Mouse (Mus musculus) 416B (cell line): Measurements from ENCODE around the gene Ntm.

Experiments
- DNase-seq: peaks from one replicate; pipeline ENCODE4 v3.0.0; 2011; ENCODE audit warnings: low read depth

Gene Ntm

GRCm38 (mm10) chr9:29236752-29237151 is 726.2 kb downstream of the Ntm start:
- DNase-seq = no peak

DNA sequence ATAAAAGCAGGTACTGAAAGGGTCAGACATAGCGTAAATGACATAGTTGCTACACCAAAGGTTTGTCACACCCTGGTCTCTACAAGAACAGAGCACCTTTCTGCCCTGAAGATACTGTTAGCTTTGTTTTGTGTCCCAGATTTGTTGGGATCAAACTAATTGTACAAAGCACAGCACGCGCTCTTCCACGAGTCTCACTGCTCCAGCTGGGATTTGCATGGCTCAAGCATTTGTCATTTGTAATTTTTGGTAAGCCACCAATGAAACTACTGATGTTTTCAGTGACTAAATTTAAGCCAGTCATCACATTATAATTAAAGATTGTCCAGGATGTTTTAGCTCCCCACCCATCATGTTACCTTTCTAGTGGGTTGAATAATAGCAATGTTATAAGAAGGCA is 735.2 kb downstream of the Ntm start:
- no peak for DNase-seq

GRCm38 (mm10) chr9:29222915-29223545 is 739.9 kb downstream of the Ntm start:
- DNase-seq = no peak

GRCm38 (mm10) chr9:29220941-29221615 is 741.9 kb downstream of the Ntm start:
- DNase-seq = no peak

GRCm38 (mm10) chr9:29220493-29220892 is 742.4 kb downstream of the Ntm start:
- no peak for DNase-seq

DNA sequence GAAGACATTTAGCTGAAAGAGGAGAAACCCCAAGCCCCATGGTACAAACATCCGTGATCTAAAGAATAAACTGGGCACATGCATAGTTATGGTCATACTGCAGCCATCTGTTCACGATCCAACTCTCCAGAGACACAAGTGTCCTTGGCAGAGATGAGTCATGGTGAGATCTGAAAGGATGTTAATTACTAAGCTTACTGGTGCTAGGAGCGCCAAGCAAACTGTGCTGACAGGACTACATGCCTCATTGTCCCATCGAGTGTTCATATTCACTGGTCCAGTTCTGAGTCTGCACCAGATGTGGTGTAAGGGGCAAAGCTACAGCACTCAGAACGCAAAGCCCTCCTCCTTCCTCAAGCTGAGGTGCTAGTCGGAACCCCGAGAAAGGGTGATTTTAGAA is 745.0 kb downstream of the Ntm start:
- no peak for DNase-seq

DNA sequence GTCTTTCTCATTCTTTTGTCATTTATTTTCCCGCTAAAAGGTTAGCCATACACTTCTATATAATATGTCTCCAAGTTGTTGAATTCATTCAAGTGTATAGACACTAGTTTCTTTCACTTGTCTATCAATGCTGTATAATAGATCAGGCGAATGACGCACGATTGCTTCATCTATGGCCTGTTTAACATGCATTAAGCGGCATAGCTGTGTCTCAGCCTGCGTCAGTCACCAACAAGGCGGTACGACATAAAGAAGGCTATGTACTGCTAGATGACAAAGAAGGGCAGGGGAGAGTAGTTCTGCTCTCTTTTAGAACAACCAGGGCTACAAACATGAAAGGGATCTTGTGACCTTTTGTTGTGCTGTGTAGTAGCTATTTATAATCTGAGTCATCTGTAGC is 746.4 kb downstream of the Ntm start:
- DNase-seq = no peak

DNA sequence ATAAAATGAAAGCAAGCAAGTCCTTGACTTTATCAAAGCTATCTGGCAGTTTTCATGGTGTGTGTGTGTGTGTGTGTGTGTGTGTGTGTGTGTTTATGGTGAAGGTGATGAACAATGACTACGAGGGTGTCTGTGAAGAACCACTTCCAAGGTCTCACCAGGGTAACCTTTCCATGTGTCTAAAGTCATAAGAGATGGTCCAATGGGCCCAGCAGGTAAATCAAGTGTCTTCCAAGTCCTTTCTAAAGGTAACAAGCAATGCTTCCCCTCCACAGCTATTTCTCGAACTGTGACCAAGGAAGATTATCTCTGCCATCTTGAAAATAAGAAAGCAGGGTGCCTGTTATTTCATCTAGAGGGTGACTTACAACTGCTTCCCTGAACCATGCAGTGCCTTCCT is 747.1 kb downstream of the Ntm start:
- no peak for DNase-seq

DNA sequence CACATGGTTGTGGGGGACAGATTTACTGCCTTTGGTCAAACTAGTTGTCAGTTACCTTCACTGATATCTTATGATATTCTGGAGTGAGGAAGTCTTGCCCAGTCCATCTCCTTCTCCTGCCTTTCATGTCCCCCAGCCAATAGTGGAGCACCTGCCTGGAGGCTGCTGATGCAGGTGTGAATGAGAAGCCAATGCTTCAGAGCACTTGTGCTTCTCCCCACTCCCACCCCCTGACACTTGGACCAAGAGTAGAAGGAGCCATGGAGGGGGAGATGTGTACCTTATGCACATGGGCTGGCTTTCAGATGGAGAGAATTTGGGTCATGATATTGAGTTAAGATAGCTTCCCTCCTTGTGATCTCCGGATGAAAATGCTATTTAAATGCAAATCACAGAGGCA is 747.7 kb downstream of the Ntm start:
- DNase-seq = no peak

GRCm38 (mm10) chr9:29209243-29209642 is 753.7 kb downstream of the Ntm start:
- no peak for DNase-seq

DNA sequence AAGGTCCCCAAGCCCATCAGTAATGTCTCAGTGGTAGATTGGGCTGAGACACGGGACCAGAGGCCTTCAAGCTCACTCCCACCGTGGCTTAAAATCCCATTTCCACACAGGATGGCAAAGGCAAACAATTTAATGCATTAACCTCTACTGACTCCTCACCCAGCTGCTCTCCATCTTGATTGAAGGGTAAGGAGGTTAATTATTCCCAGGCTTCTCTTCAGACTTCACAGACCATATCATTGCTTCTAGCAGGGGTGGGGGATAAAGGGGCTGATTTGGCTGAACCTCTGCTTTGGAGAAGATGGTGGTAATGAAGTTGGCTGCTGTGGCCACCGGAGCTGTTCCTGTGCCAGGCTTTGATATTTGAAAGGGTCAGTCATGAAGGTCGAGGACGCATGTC is 754.8 kb downstream of the Ntm start:
- no peak for DNase-seq

DNA sequence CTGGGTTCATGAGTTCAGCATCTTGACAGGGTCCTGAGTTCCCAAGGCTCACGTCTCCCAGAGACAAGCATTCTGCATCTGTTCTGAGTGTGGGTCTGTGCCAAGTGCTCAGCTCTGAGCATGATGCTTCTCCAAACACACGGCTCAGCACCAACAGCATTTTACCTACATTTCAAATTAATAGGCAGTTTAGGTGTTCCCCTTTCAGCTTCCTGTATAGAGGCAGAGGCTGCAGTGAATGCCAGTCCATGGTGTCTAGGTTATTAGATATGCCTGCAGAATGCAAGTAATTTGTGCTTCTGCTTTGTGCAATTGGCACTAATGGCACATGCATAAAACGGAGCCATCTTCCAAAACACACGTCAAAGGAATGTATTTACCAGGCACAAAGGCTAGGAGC is 757.3 kb downstream of the Ntm start:
- DNase-seq = no peak

DNA sequence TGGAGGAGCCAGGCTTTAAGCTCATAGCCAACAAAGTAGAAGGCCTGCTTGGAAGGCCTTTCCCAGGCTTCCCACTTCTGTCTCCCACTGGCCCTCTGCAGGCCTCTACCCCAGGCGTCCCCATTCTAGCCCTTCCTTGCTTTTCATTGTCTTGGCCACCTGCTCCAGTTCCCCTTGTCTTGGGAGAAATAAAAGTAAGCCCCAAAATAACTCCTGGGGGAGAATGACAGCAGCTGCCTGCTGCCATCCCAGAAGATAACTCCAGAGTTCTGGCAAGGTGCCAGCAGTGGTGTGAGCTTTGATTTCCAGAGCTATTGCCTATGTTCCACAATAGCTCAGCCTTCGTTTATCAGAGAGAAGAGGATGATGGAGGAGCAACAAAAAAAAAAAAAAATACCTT is 760.7 kb downstream of the Ntm start:
- DNase-seq = no peak

- no peak for DNase-seq
Observed at GRCm38 (mm10) chr9:29201163-29202053, 761.5 kb downstream of the Ntm start.

- DNase-seq = no peak
Observed at GRCm38 (mm10) chr9:29197046-29197445, 765.9 kb downstream of the Ntm start.

GRCm38 (mm10) chr9:29194265-29194664 is 768.7 kb downstream of the Ntm start:
- DNase-seq = no peak

DNA sequence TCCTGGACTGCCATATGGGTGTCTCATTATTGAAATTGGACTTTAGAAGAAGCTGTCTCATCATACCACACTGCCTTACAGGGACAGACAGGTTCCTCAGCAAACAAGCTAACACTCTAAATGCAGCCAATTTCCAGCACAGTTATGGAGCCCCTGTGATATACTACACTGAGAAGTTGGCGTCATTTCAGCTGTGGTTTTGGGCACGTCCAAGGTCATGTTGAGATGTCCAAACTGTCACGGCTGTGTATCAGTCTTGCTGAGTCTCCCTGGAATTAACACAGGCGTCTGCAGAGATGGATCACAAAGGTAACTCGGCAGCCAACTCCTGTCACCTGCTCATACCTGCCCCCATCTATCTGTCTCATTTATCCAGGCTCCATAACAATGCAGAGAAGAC is 779.9 kb downstream of the Ntm start:
- DNase-seq = no peak

GRCm38 (mm10) chr9:29181661-29182060 is 781.3 kb downstream of the Ntm start:
- no peak for DNase-seq

DNA sequence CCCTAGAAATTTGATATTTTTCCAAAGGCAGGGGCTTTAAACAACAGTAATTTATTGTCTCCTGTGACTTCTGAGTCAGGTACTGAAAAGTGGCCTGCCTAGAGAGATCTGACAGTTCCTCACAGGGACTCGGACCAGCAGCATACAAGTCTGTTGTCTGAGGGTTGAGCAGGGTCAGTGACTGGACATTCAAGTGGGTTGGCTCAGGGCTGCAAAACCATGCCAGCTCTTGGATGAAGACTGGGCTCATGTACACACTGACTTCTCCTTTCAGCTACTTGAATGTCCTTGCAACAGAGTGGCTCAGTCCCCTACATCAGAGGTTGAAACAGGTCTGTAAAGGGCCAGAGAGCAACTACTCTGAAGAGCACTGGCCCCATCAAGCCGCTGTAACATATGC is 797.2 kb downstream of the Ntm start:
- DNase-seq = no peak

DNA sequence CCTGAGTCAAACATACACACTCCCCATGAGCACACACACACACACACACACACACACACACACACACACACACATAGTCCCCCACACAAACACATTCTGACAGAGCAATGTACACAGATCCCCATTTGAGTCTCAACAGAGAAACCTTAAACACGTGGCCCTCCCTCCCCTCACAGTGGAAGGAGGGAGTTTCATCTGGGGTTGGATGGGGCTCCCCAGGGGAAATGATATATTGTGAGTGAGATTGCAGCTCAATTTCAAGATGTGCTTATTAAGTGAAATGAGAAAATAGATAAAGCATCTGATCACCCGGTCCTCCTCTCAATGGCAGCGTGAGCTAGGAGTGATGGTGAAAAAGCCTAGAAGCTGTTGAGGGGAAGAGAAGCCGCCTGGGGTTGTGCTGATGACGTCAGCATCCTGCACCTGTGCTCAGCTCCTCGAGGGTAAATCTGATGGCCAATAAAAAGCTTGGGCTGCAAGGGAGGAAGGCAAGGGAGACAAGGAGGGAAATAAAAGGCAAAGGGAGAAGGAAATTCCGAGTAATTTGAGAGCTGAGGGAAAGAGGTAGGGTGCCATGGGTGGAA is 801.8 kb downstream of the Ntm start:
- DNase-seq = no peak

DNA sequence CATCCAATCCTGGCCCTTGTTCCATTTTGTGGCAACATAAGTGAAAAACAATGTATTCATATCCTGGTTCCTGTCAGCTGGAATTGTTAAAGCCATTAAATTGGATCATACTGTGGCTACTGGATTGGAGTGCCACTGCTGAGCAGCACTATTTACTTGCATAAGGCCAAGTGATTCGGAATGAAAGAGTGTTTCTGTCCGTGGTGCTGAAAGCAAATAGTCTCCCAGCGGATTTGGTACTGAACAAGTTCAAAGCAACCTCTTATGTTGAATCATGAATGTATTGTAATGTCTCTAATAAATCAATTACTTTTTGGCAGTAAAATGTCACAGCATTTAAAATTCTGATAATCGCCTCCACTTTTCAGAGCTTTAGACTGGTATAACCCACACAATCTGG is 817.0 kb downstream of the Ntm start:
- peak; percentile 17 for DNase-seq

GRCm38 (mm10) chr9:29136039-29136438 is 826.9 kb downstream of the Ntm start:
- no peak for DNase-seq
